Mouse (Mus musculus) lung, postnatal 0 days (tissue): ENCODE results near the gene Zfp609. TPM values are rescaled to one million over a fixed set of nuclear protein-coding genes. Genes with fewer than 3 reads are reported as not detected.

Source experiments
- ATAC-seq: fragments of 200-750 bp; cut with Nextera tagmentation; 2 replicates; pipeline ENCODE4 v1.8.0; 2017; ENCODE audit warnings: moderate library complexity
- DNase-seq: peaks from one replicate; pipeline ENCODE4 v3.0.0-alpha.2; 2016; ENCODE audit warnings: low spot score
- H3K27ac ChIP-seq: fragments of 300-500 bp; sonication (generic); 2 replicates; pipeline ENCODE4 v1.5.1; 2014; ENCODE audit warnings: antibody characterized with exemption, mild to moderate bottlenecking, low read length, mixed read lengths
- H3K27me3 ChIP-seq: fragments of 300-500 bp; sonication (generic); replicated peaks from 2 replicates; pipeline ENCODE4 v1.6.1; 2014; ENCODE audit warnings: low read length, mixed read lengths; ENCODE audit not compliant: insufficient read depth
- H3K36me3 ChIP-seq: fragments of 300-500 bp; sonication (generic); 2 replicates; pipeline ENCODE4 v1.6.1; 2014; ENCODE audit warnings: low read length, mixed read lengths; ENCODE audit not compliant: insufficient read depth
- H3K4me1 ChIP-seq: fragments of 300-500 bp; sonication (generic); 2 replicates; pipeline ENCODE4 v1.6.1; 2014; ENCODE audit warnings: antibody characterized with exemption, low read depth, low read length, mixed read lengths; ENCODE audit not compliant: insufficient read depth
- H3K4me2 ChIP-seq: fragments of 300-500 bp; sonication (generic); replicated peaks from 2 replicates; pipeline ENCODE4 v1.6.1; 2014; ENCODE audit warnings: low read depth, mild to moderate bottlenecking, low read length, moderate library complexity, mixed read lengths
- H3K4me3 ChIP-seq: fragments of 300-500 bp; sonication (generic); 2 replicates; pipeline ENCODE4 v1.5.1; 2014; ENCODE audit warnings: low read depth, low read length
- H3K9ac ChIP-seq: fragments of 300-500 bp; sonication (generic); replicated peaks from 2 replicates; pipeline ENCODE4 v1.6.1; 2014; ENCODE audit warnings: low read depth, mild to moderate bottlenecking
- H3K9me3 ChIP-seq: fragments of 300-500 bp; sonication (generic); 2 replicates; pipeline ENCODE4 v1.6.1; 2016; ENCODE audit warnings: low read length, mixed read lengths
- CTCF ChIP-seq: IDR thresholded peaks from 2 replicates; pipeline ENCODE4 v1.5.1; 2016; ENCODE audit warnings: antibody characterized with exemption, mild to moderate bottlenecking
- EP300 ChIP-seq: IDR thresholded peaks from 2 replicates; pipeline ENCODE4 v1.6.1; 2016; ENCODE audit warnings: antibody characterized with exemption, mild to moderate bottlenecking, control low read depth
- WGBS: fragments of 180-500 bp; shearing (Covaris S2); extraction: QIAGEN DNeasy Blood & Tissue Kit; methylation state at CpG from one replicate; pipeline ENCODE4 v1.1.7; 2014; 5-methylcytosine and 5-hydroxymethylcytosine counted together
- polyA plus RNA-seq: library from polyadenylated mRNA; unstranded; fragments of >200 nt; fragmentation: Nextera tagmentation; extraction: Ambion mirVana; gene quantifications from 2 replicates; pipeline ENCODE4 v1.2.1, GENCODE M21; 2015

Gene Zfp609
- polyA plus RNA-seq, 1 experiment from 2014 or later = 5.0 TPM

DNA sequence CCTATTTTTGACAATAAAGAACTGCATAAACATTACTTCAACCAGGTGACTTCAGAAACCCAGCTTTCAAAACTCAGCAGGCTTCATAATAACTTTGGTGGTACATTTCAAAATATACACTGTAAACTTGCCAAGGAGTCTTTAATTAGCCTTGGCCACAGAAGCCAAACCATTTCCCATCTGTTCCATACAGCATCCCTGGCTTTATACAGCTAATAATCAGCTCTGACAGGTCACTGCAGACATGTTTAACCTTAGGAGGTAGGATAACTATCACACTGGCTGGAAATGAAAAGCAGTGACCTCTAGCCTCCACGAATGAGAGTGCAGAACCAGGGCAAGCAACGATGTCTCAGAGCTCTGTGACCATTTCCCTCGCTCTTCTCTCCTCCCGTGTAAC, 27.6 kb downstream of the Zfp609 start:
- TF ChIP-seq EP300 (no peak), CTCF (no peak)
- no peaks in the 10 kb centered on the region for H3K36me3 ChIP-seq
- no peaks in the 10 kb centered on the region for H3K27me3 ChIP-seq
- H3K4me1 ChIP-seq = no peaks in the 10 kb centered on the region
- no peaks in the 10 kb centered on the region for H3K9me3 ChIP-seq
- H3K4me2 ChIP-seq = no peak overlapping the region
- no peak overlapping the region for H3K4me3 ChIP-seq
- DNase-seq (no peak), ATAC-seq (no peak)
- H3K27ac ChIP-seq = no peak overlapping the region
- 78% methylated on average over 4 of the region's 4 CpGs for WGBS
- no peak overlapping the region for H3K9ac ChIP-seq

DNA sequence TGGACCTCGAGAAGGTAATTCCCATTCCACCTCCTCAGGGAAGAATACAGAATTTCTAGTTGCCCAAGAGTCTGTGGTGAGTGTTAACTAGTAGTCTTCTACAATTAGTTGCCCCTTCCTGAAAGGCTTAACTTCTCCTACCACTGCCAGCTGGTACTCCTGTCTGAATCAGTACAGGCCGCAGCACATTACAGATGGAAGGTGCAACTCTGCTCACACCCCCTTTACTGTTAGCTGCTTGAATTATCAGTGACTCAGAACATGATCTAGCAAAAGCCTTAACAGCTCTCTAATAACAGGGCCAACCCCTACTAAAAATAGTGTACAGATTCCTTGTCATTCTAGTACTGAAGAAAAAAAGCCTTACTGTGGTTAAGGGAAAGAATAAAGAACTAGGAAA, 31.7 kb downstream of the Zfp609 start:
- no peak overlapping the region for H3K4me2 ChIP-seq
- no peaks in the 10 kb centered on the region for H3K36me3 ChIP-seq
- no peak overlapping the region for H3K27ac ChIP-seq
- H3K9me3 ChIP-seq = no peaks in the 10 kb centered on the region
- H3K4me3 ChIP-seq = no peak overlapping the region
- peaks cover 9% of the 10 kb centered on the region; the same call in 1 of the 2 replicates for H3K4me1 ChIP-seq
- TF ChIP-seq CTCF = no peak
- TF ChIP-seq EP300 = no peak
- no peak for ATAC-seq
- H3K27me3 ChIP-seq = no peaks in the 10 kb centered on the region
- 83% methylated on average over 2 of the region's 2 CpGs for WGBS
- no peak overlapping the region for H3K9ac ChIP-seq
- DNase-seq = no peak

DNA sequence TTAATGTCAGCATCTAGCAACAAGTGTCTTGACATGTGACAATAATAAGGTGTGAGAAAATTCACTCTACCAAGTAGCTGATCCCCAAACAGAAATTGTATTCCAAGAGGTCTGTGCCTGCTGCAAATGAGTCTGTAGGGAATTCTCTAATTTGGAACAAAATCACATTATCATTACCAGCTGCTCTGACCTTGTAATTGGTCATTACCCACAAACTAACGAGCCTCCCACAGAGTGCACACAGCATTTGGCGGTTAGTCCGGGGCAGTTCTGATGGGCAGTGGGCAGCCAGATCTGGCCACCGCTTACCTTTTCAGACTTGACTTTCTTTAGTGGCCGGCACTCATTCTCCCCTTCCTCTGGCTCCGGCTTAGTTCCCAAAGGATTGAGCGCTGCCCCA, 33.1 kb downstream of the Zfp609 start:
- DNase-seq = no peak
- H3K36me3 ChIP-seq = no peaks in the 10 kb centered on the region
- no peak for ATAC-seq
- TF ChIP-seq EP300 (no peak), CTCF (no peak)
- H3K27me3 ChIP-seq = no peaks in the 10 kb centered on the region
- H3K4me1 ChIP-seq = peaks cover 14% of the 10 kb centered on the region; the same call in 1 of the 2 replicates
- no peak overlapping the region for H3K9ac ChIP-seq
- 95% methylated on average over 7 of the region's 7 CpGs for WGBS
- H3K4me3 ChIP-seq = no peak overlapping the region
- H3K4me2 ChIP-seq = no peak overlapping the region
- H3K27ac ChIP-seq = no peak overlapping the region
- no peaks in the 10 kb centered on the region for H3K9me3 ChIP-seq

DNA sequence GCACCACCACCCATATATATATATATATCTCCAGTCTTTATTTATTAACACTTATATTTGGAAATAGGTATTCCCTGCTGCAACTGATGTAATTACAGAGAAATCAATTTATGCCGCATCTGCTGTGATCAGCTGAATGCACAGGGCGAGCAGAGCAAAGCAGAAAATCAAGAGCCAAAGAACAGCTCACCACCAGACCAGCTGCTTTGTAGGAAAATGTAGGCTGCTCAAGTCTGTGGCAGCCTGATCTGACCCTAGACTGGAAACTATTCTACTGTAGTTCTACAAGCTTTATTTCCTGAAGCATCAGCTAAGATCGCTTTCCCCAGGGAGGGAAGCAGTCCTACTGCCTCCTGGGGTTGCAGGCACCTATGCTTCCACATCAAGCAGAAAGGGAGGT, 33.9 kb downstream of the Zfp609 start:
- no peak overlapping the region for H3K27ac ChIP-seq
- no peaks in the 10 kb centered on the region for H3K9me3 ChIP-seq
- no peak for TF ChIP-seq EP300
- TF ChIP-seq CTCF = no peak
- H3K4me1 ChIP-seq = peaks cover 20% of the 10 kb centered on the region; the same call in 1 of the 2 replicates
- DNase-seq = no peak
- no peak for ATAC-seq
- H3K36me3 ChIP-seq = no peaks in the 10 kb centered on the region
- H3K9ac ChIP-seq = no peak overlapping the region
- H3K4me2 ChIP-seq = no peak overlapping the region
- H3K4me3 ChIP-seq = no peak overlapping the region
- WGBS = 84% methylated on average over 3 of the region's 3 CpGs
- no peaks in the 10 kb centered on the region for H3K27me3 ChIP-seq

DNA sequence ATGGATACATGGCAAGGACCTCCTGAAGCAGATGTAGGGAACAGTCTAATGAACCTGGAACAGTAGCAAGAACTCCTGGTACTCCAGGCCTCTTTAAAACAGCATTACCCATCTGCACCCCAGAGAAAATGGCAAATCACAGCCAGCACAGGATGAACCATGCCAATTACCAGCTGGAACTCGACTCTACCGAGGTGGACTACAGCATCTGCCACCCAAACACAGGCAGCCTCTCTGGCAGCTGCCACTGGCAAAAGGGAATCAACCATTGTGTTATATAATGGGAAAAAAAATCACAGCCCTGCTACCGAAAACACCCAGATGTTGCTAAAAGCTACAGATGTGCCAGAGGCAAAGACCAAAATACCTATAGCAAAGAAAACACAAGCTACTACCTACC, 34.3 kb downstream of the Zfp609 start:
- 88% methylated on average over 3 of the region's 3 CpGs for WGBS
- no peaks in the 10 kb centered on the region for H3K27me3 ChIP-seq
- H3K4me3 ChIP-seq = no peak overlapping the region
- no peak overlapping the region for H3K27ac ChIP-seq
- H3K4me2 ChIP-seq = no peak overlapping the region
- H3K9ac ChIP-seq = no peak overlapping the region
- ATAC-seq = no peak
- TF ChIP-seq EP300 (no peak), CTCF (no peak)
- DNase-seq = no peak
- H3K9me3 ChIP-seq = no peaks in the 10 kb centered on the region
- H3K4me1 ChIP-seq = peaks cover 20% of the 10 kb centered on the region; the same call in 1 of the 2 replicates
- no peaks in the 10 kb centered on the region for H3K36me3 ChIP-seq

DNA sequence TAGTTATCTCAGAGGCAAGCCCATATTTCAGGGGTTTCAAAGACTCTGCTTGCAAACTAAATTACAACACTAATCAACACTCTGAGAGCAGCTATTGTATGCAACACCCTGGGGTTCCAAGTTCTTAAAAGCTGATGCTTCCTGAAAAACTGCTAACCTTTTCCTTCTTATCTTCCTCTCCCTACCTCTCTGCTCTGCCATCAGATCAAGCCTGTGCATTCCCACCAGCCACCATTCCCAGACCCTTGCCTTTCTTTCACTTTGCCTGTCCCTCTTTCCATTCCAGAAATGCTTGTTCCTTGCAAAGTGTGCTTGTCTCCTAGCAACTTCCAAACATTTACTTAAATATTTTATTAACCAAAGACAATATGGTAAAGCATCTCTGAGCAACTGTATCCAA, 35.5 kb downstream of the Zfp609 start:
- Histone ChIP-seq H3K36me3 (no peaks in the 10 kb centered on the region), H3K27ac (peak overlapping the region; percentile 54; the same call in 1 of the 2 replicates), H3K27me3 (no peaks in the 10 kb centered on the region), H3K9me3 (no peaks in the 10 kb centered on the region), H3K4me1 (peaks cover 28% of the 10 kb centered on the region; the same call in 1 of the 2 replicates), H3K4me3 (no peak overlapping the region), H3K9ac (no peak overlapping the region), H3K4me2 (no peak overlapping the region)
- no peak for TF ChIP-seq CTCF
- peak; percentile 39; the same call in 1 of the 2 replicates for TF ChIP-seq EP300
- peak; percentile 68 for DNase-seq
- peak; percentile 31 for ATAC-seq

DNA sequence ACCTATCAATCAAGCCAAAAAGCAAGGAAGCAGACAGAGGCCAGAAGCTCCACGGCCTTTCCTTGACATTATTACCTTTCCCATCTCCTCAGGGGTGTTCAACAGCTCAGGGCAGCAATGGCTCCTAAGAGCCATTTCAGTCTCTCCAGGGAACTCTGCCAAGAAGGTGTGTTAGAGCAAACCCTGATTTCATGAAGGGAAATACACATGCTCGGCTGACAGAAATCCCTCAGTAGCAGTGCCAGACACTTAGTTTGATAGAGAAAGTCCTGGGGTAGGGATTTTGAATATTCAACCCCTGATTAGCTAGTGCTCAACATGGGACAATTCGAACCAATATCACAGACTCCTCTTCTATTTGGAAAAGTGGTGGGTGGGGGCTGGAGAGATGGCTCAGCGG, 36.3 kb downstream of the Zfp609 start:
- H3K4me3 ChIP-seq = no peak overlapping the region
- no peaks in the 10 kb centered on the region for H3K36me3 ChIP-seq
- H3K4me2 ChIP-seq = no peak overlapping the region
- H3K27me3 ChIP-seq = no peaks in the 10 kb centered on the region
- peaks cover 30% of the 10 kb centered on the region; the same call in 1 of the 2 replicates for H3K4me1 ChIP-seq
- WGBS = 49% methylated on average over 4 of the region's 4 CpGs
- H3K9ac ChIP-seq = no peak overlapping the region
- no peak for TF ChIP-seq EP300
- no peak for TF ChIP-seq CTCF
- no peaks in the 10 kb centered on the region for H3K9me3 ChIP-seq
- ATAC-seq (no peak), DNase-seq (peak; percentile 51)
- peak overlapping the region; percentile 8 for H3K27ac ChIP-seq
